Mouse (Mus musculus) heart, postnatal 36 days (tissue): ENCODE data around the gene Tiprl. TPM values are rescaled to one million over a fixed set of nuclear protein-coding genes. Genes with fewer than 3 reads are reported as not detected.

Source experiments
- DNase-seq, 2 experiments: peaks; one replicate each; pipeline ENCODE4 v3.0.0; 2021 to 2022
- intact Hi-C: fragments of 180-260 bp; cut with DNase I; formaldehyde crosslinking; loops from one replicate; pipeline ENCODE4 v1.15.1; 2025
- total RNA-seq, 2 experiments: library from RNA; stranded (reverse); gene quantifications; 2 replicates each; pipeline ENCODE4 v1.2.3; 2021

Gene Tiprl
- total RNA-seq, 2 experiments from 2014 or later: 34.0 to 38.0 TPM

- no peak for DNase-seq
- intact Hi-C loops: no loop called here
Measured at GRCm38 (mm10) chr1:165205591-165205990, 31.2 kb downstream of the Tiprl start.

GRCm38 (mm10) chr1:165203488-165204035 lies 33.2 kb downstream of the Tiprl start:
- intact Hi-C loops: no loop called here
- no peak for DNase-seq

- no peak for DNase-seq
- intact Hi-C loops: no loop called here
Measured at GRCm38 (mm10) chr1:165201445-165202012, 35.3 kb downstream of the Tiprl start.

- no peak for DNase-seq
- intact Hi-C loops: no loop called here
Measured at GRCm38 (mm10) chr1:165200748-165201147, 36.0 kb downstream of the Tiprl start.

GRCm38 (mm10) chr1:165199639-165200038 lies 37.2 kb downstream of the Tiprl start:
- no peak for DNase-seq
- intact Hi-C loops: no loop called here

GRCm38 (mm10) chr1:165198951-165199350 lies 37.8 kb downstream of the Tiprl start:
- DNase-seq: no peak
- intact Hi-C loops: no loop called here

- intact Hi-C loops: no loop called here
- DNase-seq: no peak
Measured at GRCm38 (mm10) chr1:165197875-165198274, 38.9 kb downstream of the Tiprl start.

GRCm38 (mm10) chr1:165195396-165195960 lies 41.3 kb downstream of the Tiprl start:
- DNase-seq: no peak
- intact Hi-C loops: loop anchor here (2.0 kb wide), 1 partner anchor 43 kb away; no protein-coding TSS in a partner anchor

GRCm38 (mm10) chr1:165194662-165195013 lies 42.2 kb downstream of the Tiprl start:
- no peak for DNase-seq
- intact Hi-C loops: loop anchor here (2.0 to 5.0 kb wide), 2 partner anchors 44 to 1193 kb away; no protein-coding TSS in a partner anchor

GRCm38 (mm10) chr1:165193880-165194661 lies 42.7 kb downstream of the Tiprl start, which contains the start of gene Sft2d2:
Sft2d2 (minus strand) TSS chr1:165194438.
- intact Hi-C loops: loop anchor here (2.0 to 5.0 kb wide), 2 partner anchors 45 to 1193 kb away; no protein-coding TSS in a partner anchor
- peak; percentile 84 to 88 for DNase-seq

GRCm38 (mm10) chr1:165193426-165193825 lies 43.4 kb downstream of the Tiprl start:
- DNase-seq: no peak
- intact Hi-C loops: loop anchor here (5.0 kb wide), 1 partner anchor 1194 kb away; no protein-coding TSS in a partner anchor

GRCm38 (mm10) chr1:165192714-165193264 lies 44.0 kb downstream of the Tiprl start:
- DNase-seq: no peak
- intact Hi-C loops: loop anchor here (5.0 kb wide), 1 partner anchor 1195 kb away; no protein-coding TSS in a partner anchor

- no peak for DNase-seq
Measured at GRCm38 (mm10) chr1:165192102-165192501, 44.7 kb downstream of the Tiprl start.

GRCm38 (mm10) chr1:165191611-165192010 lies 45.2 kb downstream of the Tiprl start:
- no peak for DNase-seq
- intact Hi-C loops: loop anchor here (5.0 kb wide), 1 partner anchor 1196 kb away; no protein-coding TSS in a partner anchor

More at GRCm38 (mm10) chr1:165192102-165192501, 44.7 kb downstream of the Tiprl start:
- intact Hi-C loops: loop anchor here (5.0 kb wide), 1 partner anchor 1195 kb away; no protein-coding TSS in a partner anchor

GRCm38 (mm10) chr1:165190571-165191273 lies 46.1 kb downstream of the Tiprl start:
- intact Hi-C loops: loop anchor here (5.0 kb wide), 1 partner anchor 1197 kb away; no protein-coding TSS in a partner anchor
- DNase-seq: no peak

- no peak for DNase-seq
- intact Hi-C loops: loop anchor here (5.0 kb wide), 1 partner anchor 1197 kb away; no protein-coding TSS in a partner anchor
Measured at GRCm38 (mm10) chr1:165190068-165190467, 46.7 kb downstream of the Tiprl start.

GRCm38 (mm10) chr1:165188806-165189580 lies 47.8 kb downstream of the Tiprl start:
- intact Hi-C loops: no loop called here
- DNase-seq: no peak

- DNase-seq: no peak
- intact Hi-C loops: no loop called here
Measured at GRCm38 (mm10) chr1:165187357-165187756, 49.4 kb downstream of the Tiprl start.

- intact Hi-C loops: no loop called here
- DNase-seq: no peak
Measured at GRCm38 (mm10) chr1:165186491-165186890, 50.3 kb downstream of the Tiprl start.
